Comparison of ENCODE assay signal across 8 mouse cellular contexts in genomic region chr5:35673086-35673485, GRCm38 (mm10). TPM values are rescaled to one million over a fixed set of nuclear protein-coding genes. Genes with fewer than 3 reads are reported as not detected.
DNase-seq lines count a peak whose midpoint lies in the region; ATAC-seq lines count a peak whose summit lies in the region.

No protein-coding gene starts in this region.

- no peaks in the 10 kb centered on the region for H3K9me3 ChIP-seq in limb, embryonic 10.5 days (replicated peaks)

- no peak for ATAC-seq in megakaryocyte-erythroid progenitor cell, adult 5-6 weeks (replicated peaks; ENCODE audit: low FRiP score, low TSS enrichment, poor library complexity, severe bottlenecking)

- WGBS in limb, embryonic 10.5 days = 69% methylated on average over 7 of the region's 7 CpGs

- no peaks in the 10 kb centered on the region for H3K36me3 ChIP-seq in limb, embryonic 10.5 days

- peaks cover 62% of the 10 kb centered on the region for H3K4me1 ChIP-seq in limb, embryonic 10.5 days

- peak overlapping the region; percentile 53 for H3K27ac ChIP-seq in limb, embryonic 10.5 days

- H3K4me3 ChIP-seq in limb, embryonic 10.5 days = no peak overlapping the region

- DNase-seq in cerebellum, adult 11-12 months = peak; percentile 20
- no peak for DNase-seq in cerebellum, adult 9-11 months
- peak; percentile 88 for DNase-seq in adrenal gland, postnatal 25 days
- peak; percentile 61 to 85 for DNase-seq in gastrocnemius, postnatal 4 days (ENCODE audit: low spot score in 2 of 2)
- peak; percentile 84 for DNase-seq in kidney, adult 11 months
- no peak for DNase-seq in limb, embryonic 10.5 days (ENCODE audit: low spot score)
- peak; percentile 87 for DNase-seq in ovary, postnatal 36 days (ENCODE audit: low spot score)

- H3K27me3 ChIP-seq in limb, embryonic 10.5 days (ENCODE audit: low read depth, poor library complexity, severe bottlenecking) = peaks cover 22% of the 10 kb centered on the region

RNA-seq across cellular contexts. Expression of gene Htra3, which starts 6.5 kb away (rescaled TPM):
- total RNA-seq in adrenal gland, postnatal 25 days (2021) = 35.5 and 44.3 TPM in 2 replicates
- total RNA-seq in gastrocnemius, postnatal 4 days (2021) = 100 to 1,000 TPM in 1 of 2 experiments, 10 to 100 TPM in 1; 97.0 to 102 TPM
- 0.51 and 0.62 TPM in 2 replicates for polyA plus RNA-seq in limb, embryonic 10.5 days (2016; fragmentation: Nextera tagmentation; extraction: Ambion mirVana)
- total RNA-seq in megakaryocyte-erythroid progenitor cell, adult 5-6 weeks (2014; fragmentation: Nextera tagmentation) = not detected in 2 replicates
- not detected in 2 replicates for total RNA-seq in megakaryocyte-erythroid progenitor cell, adult 5-6 weeks (2017)

Comparison
In these comparisons a context has a peak if more than half of its experiments do, and no peak if none do; other contexts are left out.
1. DNase-seq: peak in cerebellum, adult 11-12 months (single experiment), adrenal gland, postnatal 25 days (single experiment), gastrocnemius, postnatal 4 days (2 of 2), kidney, adult 11 months (single experiment) and ovary, postnatal 36 days (single experiment); none in cerebellum, adult 9-11 months (single experiment) and limb, embryonic 10.5 days (single experiment).
2. RNA of gene Htra3, which starts 6.5 kb away (total RNA-seq): 97.0 to 102 TPM in gastrocnemius, postnatal 4 days and 35.5 to 44.3 TPM in adrenal gland, postnatal 25 days; not detected in megakaryocyte-erythroid progenitor cell, adult 5-6 weeks; every median in the first group is over 10 times any median in the second.